Comparison of ENCODE assay signal across 18 mouse cellular contexts in genomic region chr3:67806847-67807601, GRCm38 (mm10).
"Had no signal": no experiment of that assay in that cellular context is flagged by ENCODE, and none has a peak within 500 bp of the region (broad histone marks: within the 10 kb centered on the region; RNA-seq: fewer than 3 reads in every experiment).

No protein-coding gene starts in this region.

- ATAC-seq: intestine, postnatal 0 days; liver, embryonic 12.5 days; midbrain, embryonic 13.5 days had no signal

- DNase-seq: kidney, adult 2 months; kidney, postnatal 25 days; layer of hippocampus, adult 9-11 months; liver; lung, adult 2 months; lung, postnatal 14 days; lung, postnatal 4 days; right cerebral cortex, postnatal 4 days; thymus, postnatal 25 days had no signal

- H3K4me2 ChIP-seq: limb, embryonic 13.5 days; liver, embryonic 12.5 days; liver, embryonic 15.5 days; midbrain, embryonic 13.5 days; stomach, embryonic 15.5 days had no signal

- H3K4me1 ChIP-seq: liver, embryonic 12.5 days; liver, embryonic 15.5 days; stomach, embryonic 15.5 days had no signal

- H3K27me3 ChIP-seq: limb, embryonic 13.5 days; liver, embryonic 12.5 days; liver, embryonic 15.5 days; midbrain, embryonic 13.5 days; stomach, embryonic 15.5 days had no signal

- H3K4me3 ChIP-seq: layer of hippocampus, adult 2 months; limb, embryonic 10.5 days; limb, embryonic 13.5 days; liver, embryonic 12.5 days; liver, embryonic 15.5 days; midbrain, embryonic 13.5 days; stomach, embryonic 15.5 days had no signal

- H3K9ac ChIP-seq: limb, embryonic 13.5 days; liver, embryonic 12.5 days; liver, embryonic 15.5 days; midbrain, embryonic 13.5 days; stomach, embryonic 15.5 days had no signal

- H3K9me3 ChIP-seq: limb, embryonic 10.5 days; limb, embryonic 13.5 days; liver, embryonic 12.5 days; liver, embryonic 15.5 days; midbrain, embryonic 13.5 days; stomach, embryonic 15.5 days had no signal

- H3K27ac ChIP-seq: kidney, postnatal 0 days; layer of hippocampus, adult 2 months; limb, embryonic 10.5 days; limb, embryonic 13.5 days; liver, embryonic 12.5 days; liver, embryonic 15.5 days; midbrain, embryonic 13.5 days; stomach, embryonic 15.5 days had no signal

- H3K36me3 ChIP-seq: limb, embryonic 10.5 days; limb, embryonic 13.5 days; liver, embryonic 12.5 days; liver, embryonic 15.5 days; midbrain, embryonic 13.5 days; stomach, embryonic 15.5 days had no signal
